Mouse (Mus musculus) heart, adult 8-10 months (tissue): ENCODE measurements around the gene Naxe. TPM values are rescaled to one million over a fixed set of nuclear protein-coding genes. Genes with fewer than 3 reads are reported as not detected.

Experiments
- DNase-seq: peaks from one replicate; pipeline ENCODE4 v3.0.0; 2022; ENCODE audit warnings: low spot score
- total RNA-seq, 4 experiments: library from RNA; stranded (reverse); gene quantifications; 2 replicates each; pipeline ENCODE4 v1.2.4; 2022

Gene Naxe
- total RNA-seq, 4 experiments from 2014 or later, result 94.4 to 103 (median 96.3) TPM

GRCm38 (mm10) chr3:88057030-88057429 lies 1.3 kb downstream of the Naxe start:
- no peak for DNase-seq

- no peak for DNase-seq
Observed at GRCm38 (mm10) chr3:88049532-88049931, 8.8 kb downstream of the Naxe start.

DNA sequence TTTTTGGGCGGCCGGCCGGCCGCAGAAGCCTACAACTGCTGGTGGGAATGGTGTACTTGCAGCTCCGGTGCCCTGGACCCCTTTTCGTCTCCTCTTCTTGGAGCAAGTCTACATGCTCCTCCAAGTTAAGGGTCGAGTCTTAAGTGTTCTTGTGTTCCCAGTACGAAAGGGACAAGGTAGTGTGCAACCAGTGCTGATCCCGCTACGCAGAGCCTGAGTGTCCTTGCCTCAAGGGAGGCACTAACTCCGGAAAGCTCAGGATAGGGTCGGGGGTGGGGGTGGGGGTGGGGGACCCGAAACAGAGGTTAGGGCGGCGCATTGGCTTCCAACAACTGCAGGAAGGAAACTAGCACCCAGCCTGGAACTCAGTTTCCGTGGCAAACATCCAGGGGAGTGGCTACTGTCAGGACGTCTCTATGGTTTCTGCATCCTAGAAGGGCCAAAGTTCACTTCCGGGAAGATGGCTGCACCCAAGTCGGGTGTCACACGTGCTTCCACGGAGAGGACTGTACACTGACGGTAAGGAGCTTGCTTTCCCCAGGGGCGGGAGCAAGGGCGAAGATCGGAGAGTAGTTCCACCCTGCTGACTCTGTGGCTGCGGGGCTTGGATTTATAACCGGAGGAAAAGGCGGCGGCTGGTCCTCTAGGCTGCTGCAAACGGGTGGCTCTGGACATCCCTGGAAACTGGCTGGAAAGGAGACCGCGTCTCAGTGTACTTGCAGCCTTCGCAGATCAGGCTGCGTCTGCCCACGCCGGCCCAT lies 15.5 kb downstream of the Naxe start, which contains the start of gene Gpatch4:
Gpatch4 (plus strand) TSS at position 448 of the 761 bp plus-strand sequence.
- DNase-seq, result peak; percentile 97

GRCm38 (mm10) chr3:88035561-88036293 lies 22.6 kb downstream of the Naxe start:
- no peak for DNase-seq

- no peak for DNase-seq
Observed at GRCm38 (mm10) chr3:88033506-88033905, 24.8 kb downstream of the Naxe start.

GRCm38 (mm10) chr3:88030608-88031395 lies 27.5 kb downstream of the Naxe start:
- peak; percentile 37 for DNase-seq

- no peak for DNase-seq
Observed at GRCm38 (mm10) chr3:88027434-88028186, 30.7 kb downstream of the Naxe start, which contains the start of gene Hapln2. Gene Hapln2, minus strand, starts transcription at chr3:88027583.

GRCm38 (mm10) chr3:88026823-88027222 lies 31.5 kb downstream of the Naxe start:
- no peak for DNase-seq

GRCm38 (mm10) chr3:88023192-88024074 lies 34.9 kb downstream of the Naxe start:
- DNase-seq, result no peak

GRCm38 (mm10) chr3:88022322-88023191 lies 35.7 kb downstream of the Naxe start:
- DNase-seq, result peak; percentile 87

- DNase-seq, result no peak
Observed at GRCm38 (mm10) chr3:88010634-88011265, 47.5 kb downstream of the Naxe start.

Other genes with a start within 250 kb of the Naxe start
- 10 to 100 TPM; 14.0 to 19.9 (median 15.4) TPM for gene Pear1, start 234.2 kb downstream of the Naxe start, total RNA-seq
- under 1 TPM in 2 of 4 experiments, not detected in 2; 0.06 to 0.16 TPM for gene Sh2d2a, start 211.7 kb downstream of the Naxe start, total RNA-seq
- 10 to 100 TPM; 40.7 to 49.8 (median 45.6) TPM for gene Prcc, start 172.9 kb downstream of the Naxe start, total RNA-seq
- gene Hdgf, start 152.2 kb downstream of the Naxe start, total RNA-seq, result 100 to 1,000 TPM; 109 to 118 (median 117) TPM
- gene Mrpl24, start 139.0 kb downstream of the Naxe start, total RNA-seq, result 10 to 100 TPM; 73.5 to 80.6 (median 77.1) TPM
- gene Isg20l2, start 128.2 kb downstream of the Naxe start, total RNA-seq, result 1 to 10 TPM; 9.0 to 9.8 (median 9.7) TPM
- 1 to 10 TPM; 4.6 to 6.7 (median 5.3) TPM for gene Rrnad1, start 127.8 kb downstream of the Naxe start, total RNA-seq
- not detected for gene Crabp2, start 109.8 kb downstream of the Naxe start, total RNA-seq
- 10 to 100 TPM; 10.1 to 25.1 (median 18.9) TPM for gene Nes, start 87.4 kb downstream of the Naxe start, total RNA-seq
- under 1 TPM in 3 of 4 experiments, not detected in 1; 0.09 to 0.69 (median 0.27) TPM for gene Bcan, start 58.3 kb downstream of the Naxe start, total RNA-seq
- gene Hapln2, start 30.9 kb downstream of the Naxe start, total RNA-seq, result not detected
- 10 to 100 TPM in 3 of 4 experiments, 1 to 10 TPM in 1; 9.8 to 11.7 (median 10.8) TPM for gene Gpatch4, start 15.4 kb downstream of the Naxe start, total RNA-seq
- gene Ttc24, start 19.8 kb upstream of the Naxe start, total RNA-seq, result not detected
- gene Iqgap3, start 23.5 kb upstream of the Naxe start, total RNA-seq, result under 1 TPM; 0.22 to 0.80 (median 0.45) TPM
- 100 to 1,000 TPM; 125 to 139 (median 131) TPM for gene Mef2d, start 83.9 kb upstream of the Naxe start, total RNA-seq
- not detected for gene Rhbg, start 196.2 kb upstream of the Naxe start, total RNA-seq
- gene Gm38392, start 228.7 kb upstream of the Naxe start, total RNA-seq, result under 1 TPM in 3 of 4 experiments, not detected in 1; 0.25 to 0.44 (median 0.29) TPM
- 10 to 100 TPM in 1 of 4 experiments, 1 to 10 TPM in 3; 5.6 to 12.0 (median 7.5) TPM for gene Tsacc, start 238.5 kb upstream of the Naxe start, total RNA-seq
- 100 to 1,000 TPM; 146 to 187 (median 164) TPM for gene Cct3, start 238.6 kb upstream of the Naxe start, total RNA-seq